Mouse (Mus musculus) spleen, adult 12 weeks (tissue): Measurements from ENCODE around the gene Pcgf1.

Experiments used
- DNase-seq: peaks from one replicate; pipeline ENCODE4 v3.0.0; 2022; ENCODE audit warnings: low spot score

The Pcgf1 gene

DNA sequence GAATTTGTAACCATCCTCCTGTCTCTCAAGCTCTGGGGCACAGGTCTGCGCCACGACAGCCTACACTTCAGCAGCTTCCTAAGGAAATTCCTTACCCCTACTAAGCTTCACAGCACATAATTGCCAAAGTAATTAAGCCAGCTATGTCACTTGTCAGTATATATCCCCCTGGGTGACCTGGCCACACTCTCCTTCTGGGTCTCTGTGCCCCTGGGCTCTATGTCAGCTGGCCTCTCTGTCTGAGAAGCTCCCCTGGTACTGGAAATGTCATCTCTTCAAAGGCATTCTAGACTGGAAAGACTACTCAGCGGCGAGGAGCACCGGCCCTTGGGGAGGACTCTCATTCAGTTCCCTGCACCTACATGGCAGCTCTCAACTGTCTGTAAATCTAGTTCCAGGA, 45.3 kb downstream of the Pcgf1 start:
- no peak for DNase-seq

DNA sequence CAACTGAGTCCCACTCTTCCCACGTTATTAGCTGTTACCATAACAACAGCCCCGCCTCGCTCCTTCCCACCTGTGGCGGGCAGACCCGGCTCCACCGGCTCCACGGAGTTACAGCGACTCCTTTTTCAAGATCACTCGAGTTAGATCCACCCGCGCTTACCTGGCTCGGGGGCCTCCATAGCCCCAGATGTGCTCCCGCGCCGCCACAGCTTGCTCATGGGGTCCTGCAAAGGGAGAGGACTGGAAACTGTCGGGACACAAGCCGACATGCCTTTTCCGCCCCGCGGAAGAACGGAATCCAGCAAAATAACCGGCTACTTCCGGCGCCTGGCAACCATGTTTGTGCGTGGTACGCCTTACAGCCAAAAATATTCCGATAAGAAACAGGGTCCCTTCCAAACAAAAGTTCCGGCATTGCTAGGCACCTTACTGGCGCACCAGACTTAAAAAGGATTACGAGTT, 47.2 kb downstream of the Pcgf1 start:
- DNase-seq: peak; percentile 83

DNA sequence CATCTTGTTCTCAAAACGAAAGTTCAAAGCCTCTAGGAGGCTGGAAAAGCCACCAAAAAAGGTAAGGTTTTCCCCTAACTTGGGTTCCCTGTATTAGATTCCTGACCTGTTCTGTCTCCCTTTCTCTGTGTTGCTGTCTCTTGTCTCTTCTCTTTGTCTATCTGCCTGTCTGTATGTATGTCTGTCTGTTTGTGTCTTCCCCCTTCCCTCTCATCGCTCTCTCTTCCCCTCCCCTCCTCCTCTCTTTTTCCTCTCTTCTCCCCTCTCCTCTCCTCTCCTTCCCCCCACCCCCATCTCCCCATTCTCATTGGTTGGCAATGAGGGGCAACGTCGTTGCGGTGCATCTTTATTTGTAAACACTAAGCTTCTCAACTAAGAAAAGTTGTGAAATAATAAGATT, 47.7 kb downstream of the Pcgf1 start, which contains the start of gene Ino80b:
Gene Ino80b, minus strand, starts transcription at position 101 of the 400 bp plus-strand sequence.
- no peak for DNase-seq

GRCm38 (mm10) chr6:83127419-83127818, 49.8 kb downstream of the Pcgf1 start:
- no peak for DNase-seq
